Mouse (Mus musculus) liver, adult 2 months (tissue): ENCODE results near the gene Dusp2. TPM values are rescaled to one million over a fixed set of nuclear protein-coding genes. Genes with fewer than 3 reads are reported as not detected.
A peak's percentile ranks its signal among the peaks of the same experiment; 100 is the strongest.

Source experiments
- DNase-seq: peaks from one replicate; pipeline ENCODE4 v3.0.0-alpha.2; 2011; ENCODE audit warnings: low read depth, low spot score; ENCODE audit errors: extremely low read depth
- H3K27ac ChIP-seq: fragments of 200-500 bp; replicated peaks from 2 replicates; pipeline ENCODE4 v1.5.1; 2012; ENCODE audit warnings: low read depth, mild to moderate bottlenecking, control low read depth, inconsistent platforms, low read length; ENCODE audit not compliant: insufficient read depth
- H3K27me3 ChIP-seq: fragments of 200-500 bp; 2 replicates; pipeline ENCODE4 v1.6.1; 2012; ENCODE audit warnings: mild to moderate bottlenecking, moderate library complexity, low read length, inconsistent platforms; ENCODE audit not compliant: control insufficient read depth, insufficient read depth
- H3K36me3 ChIP-seq: fragments of 200-500 bp; 2 replicates; pipeline ENCODE4 v1.6.1; 2012; ENCODE audit warnings: low read length, inconsistent platforms; ENCODE audit not compliant: control insufficient read depth, insufficient read depth
- H3K4me1 ChIP-seq: fragments of 200-500 bp; 2 replicates; pipeline ENCODE4 v1.6.1; 2011; ENCODE audit warnings: low read length; ENCODE audit not compliant: control insufficient read depth, insufficient read depth
- H3K4me3 ChIP-seq: fragments of 200-500 bp; 2 replicates; pipeline ENCODE4 v1.5.1; 2011; ENCODE audit warnings: low read depth, mild to moderate bottlenecking, control low read depth, low read length, moderate library complexity; ENCODE audit not compliant: insufficient read depth
- H3K79me2 ChIP-seq: fragments of 200-500 bp; 2 replicates; pipeline ENCODE4 v1.6.1; 2012; ENCODE audit warnings: inconsistent platforms, mild to moderate bottlenecking, low read length, moderate library complexity; ENCODE audit not compliant: control insufficient read depth, insufficient read depth
- H3K9ac ChIP-seq: fragments of 200-500 bp; 2 replicates; pipeline ENCODE4 v1.6.1; 2012; ENCODE audit warnings: low read depth, mild to moderate bottlenecking, control low read depth, inconsistent platforms, low read length
- CTCF ChIP-seq: fragments of 200-500 bp; IDR thresholded peaks from 2 replicates; pipeline ENCODE4 v1.5.1; 2011; ENCODE audit warnings: low read depth, low read length, control low read depth
- POLR2A ChIP-seq: fragments of 200-500 bp; IDR thresholded peaks from 2 replicates; pipeline ENCODE4 v1.6.1; 2011; ENCODE audit warnings: low read length, control low read depth; ENCODE audit not compliant: insufficient read depth; ENCODE audit errors: extremely low read depth
- WGBS: fragments of 180-500 bp; shearing (Covaris S2); methylation state at CpG from one replicate; pipeline ENCODE4 v1.1.7; 2018; 5-methylcytosine and 5-hydroxymethylcytosine counted together
- polyA plus RNA-seq: library from polyadenylated mRNA; depleted of rRNA; stranded (reverse); fragments of >200 nt; gene quantifications from 2 replicates; pipeline ENCODE4 v1.2.3, GENCODE M21; 2012
- total RNA-seq: library from RNA; depleted of rRNA; stranded (reverse); fragments of >200 nt; gene quantifications from 2 replicates; pipeline ENCODE4 v1.2.3, GENCODE M21; 2014

Gene Dusp2
- total and polyA plus RNA-seq, 2 experiments, result 0.37 to 0.83 TPM

DNA sequence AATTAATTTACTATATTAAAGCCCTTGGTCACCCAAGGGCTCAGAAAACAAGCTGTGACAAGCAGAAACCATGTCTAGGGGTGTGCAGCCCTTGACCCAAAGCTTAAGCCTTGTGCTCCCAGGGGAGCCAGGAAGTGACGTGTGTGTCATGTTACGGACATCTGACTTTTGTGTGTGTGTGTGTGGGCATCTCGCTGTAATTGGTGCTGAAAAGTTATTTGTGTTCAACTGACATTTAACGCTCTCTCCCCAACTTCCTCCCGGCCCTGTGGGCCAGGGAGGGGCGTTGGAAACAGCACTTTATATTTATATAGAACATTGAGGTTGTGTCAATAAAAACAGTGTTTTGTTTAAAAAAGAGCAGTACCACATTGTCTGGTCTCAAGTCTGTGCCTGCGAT is 2.1 kb downstream of the Dusp2 start:
- WGBS, result 88% methylated on average over 7 of the region's 7 CpGs
- Histone ChIP-seq H3K36me3 (no peaks in the 10 kb centered on the region), H3K9ac (no peak overlapping the region), H3K4me1 (no peaks in the 10 kb centered on the region), H3K27ac (no peak overlapping the region), H3K79me2 (no peaks in the 10 kb centered on the region), H3K4me3 (no peak overlapping the region), H3K27me3 (peaks cover 6% of the 10 kb centered on the region; the same call in 1 of the 2 replicates)
- DNase-seq, result no peak
- no peak for TF ChIP-seq CTCF

DNA sequence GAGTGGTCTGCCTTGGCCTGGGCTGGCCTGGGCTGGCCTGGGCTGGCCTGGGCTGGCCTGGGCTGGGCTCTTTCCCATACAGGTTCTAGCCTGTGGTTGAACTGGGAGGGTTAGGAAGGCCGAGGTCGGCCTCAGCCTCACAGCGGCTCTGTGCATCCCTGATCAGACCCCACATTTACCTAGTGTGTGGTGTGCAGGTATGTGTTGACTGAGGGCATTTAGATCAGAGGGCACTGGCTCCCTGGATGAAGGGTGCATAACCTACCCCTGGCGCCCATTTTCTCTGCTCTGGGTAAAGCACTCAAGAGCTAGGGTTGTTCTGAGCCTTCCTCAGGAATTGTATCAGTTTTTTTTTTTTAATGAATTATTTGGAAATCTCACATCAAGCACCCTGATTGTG is 2.5 kb downstream of the Dusp2 start, which contains the start of gene Astl:
TSS of gene Astl (plus strand) at position 224 of the 400 bp plus-strand sequence.
- H3K4me3 ChIP-seq, result no peak within 1 kb of the TSS; the same call in 1 of the 2 replicates
- H3K9ac ChIP-seq, result no peak within 1 kb of the TSS
- H3K4me1 ChIP-seq, result no peaks in the 10 kb centered on the region

DNA sequence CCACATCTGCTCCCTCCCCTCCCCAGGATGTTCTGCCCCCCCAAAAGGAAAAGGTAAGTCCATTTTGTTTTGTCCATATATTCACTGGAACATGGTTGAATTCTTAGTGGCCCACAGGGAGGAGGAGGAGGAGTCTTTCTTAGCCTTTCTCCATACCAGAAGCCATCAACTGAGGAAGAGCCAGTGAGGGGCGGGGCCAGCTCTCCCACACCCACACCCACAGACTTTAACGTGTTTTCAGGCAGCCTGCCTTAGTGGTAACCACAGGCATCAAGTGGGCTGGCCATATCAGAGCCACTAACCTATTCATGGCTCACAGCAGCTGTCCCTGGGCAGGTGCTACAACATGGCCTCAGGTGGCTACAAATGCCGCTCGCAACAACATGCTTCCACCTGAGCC is 2.9 kb downstream of the Dusp2 start:
- TF ChIP-seq CTCF, result no peak
- no peak for TF ChIP-seq POLR2A
- 81% methylated on average over 4 of the region's 4 CpGs for WGBS
- H3K79me2 ChIP-seq, result no peaks in the 10 kb centered on the region
- no peaks in the 10 kb centered on the region for H3K36me3 ChIP-seq
- H3K4me3 ChIP-seq, result no peak overlapping the region
- no peak overlapping the region for H3K27ac ChIP-seq
- peaks cover 6% of the 10 kb centered on the region; the same call in 1 of the 2 replicates for H3K27me3 ChIP-seq
- no peaks in the 10 kb centered on the region for H3K4me1 ChIP-seq
- H3K9ac ChIP-seq, result no peak overlapping the region
- no peak for DNase-seq

More for the DNA sequence above, 2.5 kb downstream of the Dusp2 start, which contains the start of gene Astl:
- DNase-seq, result no peak
- WGBS, result 85% methylated on average over 4 of the region's 4 CpGs
- no peak within 1 kb of the TSS for H3K27ac ChIP-seq
- no peaks in the 10 kb centered on the region for H3K79me2 ChIP-seq
- TF ChIP-seq CTCF (no peak), POLR2A (no peak)
- H3K36me3 ChIP-seq, result no peaks in the 10 kb centered on the region
- peaks cover 6% of the 10 kb centered on the region; the same call in 1 of the 2 replicates for H3K27me3 ChIP-seq

DNA sequence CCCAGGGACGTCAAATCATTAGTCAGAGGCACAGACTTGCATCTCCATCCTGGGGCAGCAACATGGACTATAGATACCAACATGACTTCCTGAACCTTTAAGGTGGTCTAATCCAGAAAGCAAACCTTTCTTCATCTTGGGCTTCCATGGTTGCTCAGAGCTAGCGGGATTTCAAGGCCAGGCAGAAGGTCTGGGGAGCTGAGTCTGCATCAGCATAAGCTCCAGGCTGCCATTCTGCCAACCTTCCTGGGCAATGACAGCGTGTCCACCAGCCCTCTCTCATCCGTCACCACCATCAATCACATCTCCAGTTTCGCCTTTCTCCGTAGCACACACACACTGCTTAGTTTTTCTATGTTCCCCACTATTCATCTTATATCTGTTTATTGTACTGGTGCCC is 3.3 kb downstream of the Dusp2 start:
- 86% methylated on average over 6 of the region's 6 CpGs for WGBS
- H3K27ac ChIP-seq, result no peak overlapping the region
- DNase-seq, result no peak
- no peaks in the 10 kb centered on the region for H3K4me1 ChIP-seq
- no peaks in the 10 kb centered on the region for H3K36me3 ChIP-seq
- no peak overlapping the region for H3K4me3 ChIP-seq
- no peaks in the 10 kb centered on the region for H3K79me2 ChIP-seq
- TF ChIP-seq CTCF, result no peak
- TF ChIP-seq POLR2A, result no peak
- H3K27me3 ChIP-seq, result peaks cover 6% of the 10 kb centered on the region; the same call in 1 of the 2 replicates
- H3K9ac ChIP-seq, result no peak overlapping the region

DNA sequence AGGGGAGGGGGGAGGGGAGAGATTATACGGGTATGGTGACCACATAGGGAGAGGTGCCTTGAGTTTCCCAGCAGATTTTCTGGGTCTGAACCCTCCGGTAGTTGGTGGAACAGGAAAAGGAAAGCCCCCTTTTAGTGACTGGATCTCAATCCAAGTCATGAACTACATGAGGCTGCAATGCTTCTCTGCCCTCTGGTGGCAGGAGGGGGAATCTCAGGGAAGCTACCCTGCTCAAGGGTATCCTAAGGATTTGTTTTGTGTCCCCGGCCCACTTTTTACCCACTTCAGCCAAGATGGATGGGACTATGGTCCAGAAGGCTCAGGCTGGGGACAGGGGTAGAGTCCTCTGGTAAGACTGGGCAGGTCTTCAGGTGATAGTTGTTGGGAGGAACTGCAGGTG is 5.2 kb downstream of the Dusp2 start:
- peak; percentile 22 for DNase-seq
- Histone ChIP-seq H3K79me2 (no peaks in the 10 kb centered on the region), H3K27ac (no peak overlapping the region), H3K36me3 (no peaks in the 10 kb centered on the region), H3K27me3 (peaks cover 4% of the 10 kb centered on the region; the same call in 1 of the 2 replicates), H3K4me3 (no peak overlapping the region), H3K9ac (no peak overlapping the region), H3K4me1 (no peaks in the 10 kb centered on the region)
- 9% methylated on average over 3 of the region's 3 CpGs for WGBS
- peak; percentile 72; the same call in 1 of the 2 replicates for TF ChIP-seq CTCF
- TF ChIP-seq POLR2A, result no peak

DNA sequence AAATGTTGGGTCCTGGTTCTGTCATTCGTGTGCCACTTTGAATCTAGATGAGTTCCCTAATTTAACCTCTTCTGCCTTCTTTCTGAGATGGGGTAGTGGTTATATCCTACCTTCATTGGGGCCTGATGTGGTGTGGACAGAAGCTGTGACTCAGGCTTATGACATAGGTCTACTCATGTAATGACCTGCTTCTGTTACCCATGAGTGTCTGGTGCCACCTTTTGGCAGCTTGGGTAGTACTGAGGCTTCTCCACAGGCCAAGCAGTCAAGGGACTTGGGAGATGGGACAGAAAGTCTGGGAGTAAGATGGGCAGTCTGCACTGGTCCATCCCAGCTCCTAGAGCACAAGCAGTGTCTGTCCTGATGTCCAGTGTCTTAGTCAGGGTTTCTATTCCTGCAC is 10.4 kb downstream of the Dusp2 start:
- Histone ChIP-seq H3K79me2 (no peaks in the 10 kb centered on the region), H3K27me3 (no peaks in the 10 kb centered on the region), H3K36me3 (no peaks in the 10 kb centered on the region), H3K9ac (no peak overlapping the region), H3K4me3 (no peak overlapping the region), H3K4me1 (no peaks in the 10 kb centered on the region), H3K27ac (no peak overlapping the region)
- WGBS, result 59% methylated on average over 1 of the region's 1 CpGs
- TF ChIP-seq POLR2A (no peak), CTCF (no peak)
- DNase-seq, result no peak
